Mouse (Mus musculus) hindbrain, embryonic 16.5 days (tissue): Measurements from ENCODE around the gene Xpo5. TPM values are rescaled to one million over a fixed set of nuclear protein-coding genes. Genes with fewer than 3 reads are reported as not detected.

Source experiments
- ATAC-seq: fragments of 200-750 bp; cut with Nextera tagmentation; 2 replicates; pipeline ENCODE4 v1.8.0; 2017; ENCODE audit warnings: moderate TSS enrichment, moderate library complexity
- H3K27ac ChIP-seq: fragments of 300-500 bp; sonication (generic); 2 replicates; pipeline ENCODE4 v1.5.1; 2014; ENCODE audit warnings: low read depth, mild to moderate bottlenecking, control low read depth, low read length, moderate library complexity
- H3K27me3 ChIP-seq: fragments of 300-500 bp; sonication (generic); replicated peaks from 2 replicates; pipeline ENCODE4 v1.6.1; 2014; ENCODE audit warnings: low read length; ENCODE audit not compliant: control insufficient read depth, insufficient read depth
- H3K36me3 ChIP-seq: fragments of 300-500 bp; sonication (generic); 2 replicates; pipeline ENCODE4 v1.6.1; 2014; ENCODE audit warnings: mild to moderate bottlenecking, low read length, moderate library complexity, mixed read lengths; ENCODE audit not compliant: control insufficient read depth, insufficient read depth
- H3K4me1 ChIP-seq: fragments of 300-500 bp; sonication (generic); 2 replicates; pipeline ENCODE4 v1.6.1; 2014; ENCODE audit warnings: low read depth, low read length; ENCODE audit not compliant: control insufficient read depth, insufficient read depth
- H3K4me2 ChIP-seq: fragments of 300-500 bp; sonication (generic); 2 replicates; pipeline ENCODE4 v1.6.1; 2014; ENCODE audit warnings: mild to moderate bottlenecking, low read length, control low read depth, moderate library complexity
- H3K4me3 ChIP-seq: fragments of 300-500 bp; sonication (generic); 2 replicates; pipeline ENCODE4 v1.5.1; 2014; ENCODE audit warnings: mild to moderate bottlenecking, low read length, control low read depth, moderate library complexity
- H3K9ac ChIP-seq: fragments of 300-500 bp; sonication (generic); 2 replicates; pipeline ENCODE4 v1.6.1; 2014; ENCODE audit warnings: low read depth, mild to moderate bottlenecking, control low read depth, low read length, moderate library complexity
- H3K9me3 ChIP-seq: fragments of 300-500 bp; sonication (generic); 2 replicates; pipeline ENCODE4 v1.6.1; 2014; ENCODE audit warnings: mild to moderate bottlenecking, low read length, moderate library complexity; ENCODE audit not compliant: control insufficient read depth
- WGBS: fragments of 180-500 bp; shearing (Covaris S2); extraction: QIAGEN DNeasy Blood & Tissue Kit; methylation state at CpG from one replicate; pipeline ENCODE4 v1.1.7; 2014; 5-methylcytosine and 5-hydroxymethylcytosine counted together
- polyA plus RNA-seq: library from polyadenylated mRNA; unstranded; fragments of >200 nt; fragmentation: Nextera tagmentation; extraction: Ambion mirVana; gene quantifications from 2 replicates; pipeline ENCODE4 v1.2.1, GENCODE M21; 2015

Gene Xpo5
- polyA plus RNA-seq, 1 experiment from 2014 or later: 29.0 TPM

DNA sequence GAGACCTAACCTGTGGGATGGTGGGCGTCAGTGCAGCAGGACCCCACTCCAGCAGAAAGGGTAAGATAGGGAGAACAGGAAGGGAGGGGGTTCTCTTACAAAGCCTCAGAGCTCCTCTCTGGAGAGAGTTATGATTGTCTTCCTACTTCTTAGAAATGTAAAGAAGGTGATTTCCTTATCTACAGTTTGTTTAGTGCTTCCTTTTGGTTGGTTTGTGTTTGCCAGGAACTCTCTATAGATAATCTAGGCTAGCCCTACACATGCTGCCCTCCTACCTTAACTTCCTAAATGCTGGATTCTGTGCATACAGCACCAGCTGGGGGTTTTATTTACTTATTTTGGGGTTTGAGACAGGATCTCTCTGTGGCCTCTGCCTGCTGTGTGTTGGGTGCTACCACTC lies 33.5 kb downstream of the Xpo5 start:
- no peak overlapping the region for H3K4me3 ChIP-seq
- no peaks in the 10 kb centered on the region for H3K9me3 ChIP-seq
- peaks cover 45% of the 10 kb centered on the region for H3K36me3 ChIP-seq
- no peaks in the 10 kb centered on the region for H3K27me3 ChIP-seq
- no peak overlapping the region for H3K4me2 ChIP-seq
- whole genome bisulfite sequencing: 92% methylated on average over 1 of the region's 1 CpGs
- no peaks in the 10 kb centered on the region for H3K4me1 ChIP-seq
- no peak overlapping the region for H3K9ac ChIP-seq
- no peak overlapping the region for H3K27ac ChIP-seq
- no peak for ATAC-seq

DNA sequence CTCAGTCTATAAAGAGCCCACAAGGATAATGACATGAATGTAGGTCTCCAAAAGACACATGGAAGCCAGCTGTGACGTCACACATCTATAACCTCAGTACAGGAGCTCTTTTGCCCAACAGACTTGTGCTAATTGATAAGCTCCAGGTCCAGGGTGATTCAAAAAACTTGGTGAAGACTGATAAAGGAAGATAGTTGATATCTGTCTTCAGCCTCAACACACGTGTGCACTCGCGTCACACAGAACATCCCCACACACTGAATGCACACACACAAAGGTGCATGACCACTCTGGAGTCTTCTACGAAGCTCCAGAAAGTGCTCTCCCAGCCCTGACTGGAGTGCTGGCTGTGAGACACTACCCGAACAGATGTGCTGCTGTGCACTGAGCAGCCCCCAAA lies 34.5 kb downstream of the Xpo5 start:
- WGBS: 91% methylated on average over 6 of the region's 6 CpGs
- ATAC-seq: no peak
- no peak overlapping the region for H3K27ac ChIP-seq
- peaks cover 51% of the 10 kb centered on the region for H3K36me3 ChIP-seq
- H3K9ac ChIP-seq: no peak overlapping the region
- no peaks in the 10 kb centered on the region for H3K9me3 ChIP-seq
- H3K4me1 ChIP-seq: no peaks in the 10 kb centered on the region
- H3K4me2 ChIP-seq: no peak overlapping the region
- H3K27me3 ChIP-seq: no peaks in the 10 kb centered on the region
- H3K4me3 ChIP-seq: no peak overlapping the region

- Histone ChIP-seq H3K36me3 (peaks cover 55% of the 10 kb centered on the region), H3K4me1 (no peaks in the 10 kb centered on the region), H3K27ac (no peak overlapping the region), H3K4me2 (no peak overlapping the region), H3K9ac (no peak overlapping the region), H3K27me3 (no peaks in the 10 kb centered on the region), H3K9me3 (no peaks in the 10 kb centered on the region), H3K4me3 (no peak overlapping the region)
- no peak for ATAC-seq
- WGBS: 82% methylated on average over 5 of the region's 5 CpGs
These were observed 34.9 kb downstream of the Xpo5 start for GRCm38 (mm10) chr17:46237480-46237879.

DNA sequence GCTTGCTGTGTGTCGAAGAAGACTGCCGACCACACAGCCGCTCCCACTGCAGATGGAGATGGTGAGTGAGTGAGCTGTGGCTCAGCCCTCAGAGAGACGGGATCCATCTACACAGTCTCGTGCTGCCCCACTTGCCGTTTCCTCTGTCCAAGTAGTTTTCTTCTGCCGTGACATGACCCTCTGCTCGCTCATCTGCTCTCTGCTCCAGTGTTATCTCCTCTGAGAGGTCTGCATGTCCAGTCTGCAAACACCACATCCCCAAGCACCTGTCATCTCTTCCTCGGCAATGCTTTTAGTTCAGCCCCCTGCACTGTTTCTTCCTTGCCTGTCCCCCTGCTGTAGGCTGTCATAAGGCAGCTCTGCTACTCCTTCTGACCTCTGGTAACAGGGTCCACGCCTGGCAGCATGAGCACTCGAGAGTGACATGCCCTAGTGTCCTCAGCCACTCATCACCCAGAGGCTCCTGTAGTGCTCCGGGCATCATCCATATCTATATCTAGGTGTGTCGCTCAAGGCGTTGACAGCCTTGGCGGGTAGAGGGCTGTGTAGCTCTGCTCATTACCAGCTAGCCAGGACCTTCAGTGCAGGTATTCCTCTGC lies 37.0 kb downstream of the Xpo5 start:
- no peak overlapping the region for H3K9ac ChIP-seq
- WGBS: 96% methylated on average over 15 of the region's 15 CpGs
- H3K9me3 ChIP-seq: no peaks in the 10 kb centered on the region
- H3K27ac ChIP-seq: no peak overlapping the region
- peaks cover 59% of the 10 kb centered on the region for H3K36me3 ChIP-seq
- no peaks in the 10 kb centered on the region for H3K27me3 ChIP-seq
- no peak overlapping the region for H3K4me3 ChIP-seq
- ATAC-seq: no peak
- H3K4me1 ChIP-seq: no peaks in the 10 kb centered on the region
- no peak overlapping the region for H3K4me2 ChIP-seq

DNA sequence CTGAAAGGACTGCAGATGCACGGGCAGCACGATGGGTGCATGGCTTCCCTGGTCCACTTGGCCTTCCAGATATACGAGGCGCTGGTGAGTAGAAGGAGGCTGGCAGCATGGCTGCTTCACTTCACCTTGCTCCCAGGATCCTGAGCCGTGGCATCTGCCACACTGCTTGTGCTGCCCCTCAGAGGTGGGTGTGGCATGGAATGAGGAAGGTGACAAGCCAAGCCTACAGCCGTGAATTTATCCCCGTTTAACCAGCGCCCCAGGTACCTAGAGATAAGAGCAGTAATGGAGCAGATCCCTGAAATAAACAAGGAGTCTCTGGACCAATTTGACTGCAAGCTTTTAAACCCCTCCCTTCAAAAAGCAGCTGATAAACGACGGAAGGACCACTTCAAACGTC lies 38.9 kb downstream of the Xpo5 start:
- Histone ChIP-seq H3K9ac (no peak overlapping the region), H3K27ac (no peak overlapping the region), H3K9me3 (no peaks in the 10 kb centered on the region), H3K4me2 (no peak overlapping the region), H3K4me1 (peaks cover 2% of the 10 kb centered on the region), H3K36me3 (peaks cover 63% of the 10 kb centered on the region), H3K27me3 (no peaks in the 10 kb centered on the region), H3K4me3 (no peak overlapping the region)
- ATAC-seq: no peak
- 81% methylated on average over 11 of the region's 11 CpGs for WGBS

- H3K4me1 ChIP-seq: peaks cover 9% of the 10 kb centered on the region
- WGBS: 87% methylated on average over 13 of the region's 13 CpGs
- H3K27me3 ChIP-seq: no peaks in the 10 kb centered on the region
- no peak overlapping the region for H3K4me2 ChIP-seq
- no peak for ATAC-seq
- H3K27ac ChIP-seq: no peak overlapping the region
- no peaks in the 10 kb centered on the region for H3K9me3 ChIP-seq
- peaks cover 55% of the 10 kb centered on the region for H3K36me3 ChIP-seq
- no peak overlapping the region for H3K4me3 ChIP-seq
- no peak overlapping the region for H3K9ac ChIP-seq
These were observed 39.7 kb downstream of the Xpo5 start for GRCm38 (mm10) chr17:46242274-46242673.

DNA sequence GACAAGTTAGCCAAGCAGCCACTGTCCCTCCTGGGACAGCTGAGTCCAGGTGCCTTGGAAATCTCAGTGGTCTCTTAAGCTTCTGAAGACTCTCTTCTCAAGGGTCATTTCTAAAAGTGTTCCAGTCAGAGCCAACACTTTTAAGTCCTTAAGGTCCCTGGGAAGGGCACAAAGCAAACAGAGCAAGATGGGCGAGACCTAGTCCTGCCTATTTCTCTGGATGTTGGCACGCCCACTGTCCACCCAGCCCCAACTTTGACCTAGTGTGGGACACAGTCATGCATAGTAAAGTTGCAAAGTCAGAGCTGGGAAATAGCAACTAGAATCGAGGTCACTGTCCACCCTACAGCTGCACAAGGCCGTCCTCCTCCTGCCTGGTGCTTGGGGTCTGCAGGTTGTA lies 40.4 kb downstream of the Xpo5 start:
- Histone ChIP-seq H3K27ac (no peak overlapping the region), H3K27me3 (no peaks in the 10 kb centered on the region), H3K36me3 (peaks cover 52% of the 10 kb centered on the region), H3K9me3 (no peaks in the 10 kb centered on the region), H3K4me3 (no peak overlapping the region), H3K9ac (no peak overlapping the region), H3K4me1 (peaks cover 9% of the 10 kb centered on the region), H3K4me2 (no peak overlapping the region)
- no peak for ATAC-seq
- WGBS: 91% methylated on average over 4 of the region's 4 CpGs

GRCm38 (mm10) chr17:46243624-46244023 lies 41.0 kb downstream of the Xpo5 start:
- H3K9me3 ChIP-seq: no peaks in the 10 kb centered on the region
- peaks cover 49% of the 10 kb centered on the region for H3K36me3 ChIP-seq
- H3K4me3 ChIP-seq: no peak overlapping the region
- no peak overlapping the region for H3K27ac ChIP-seq
- no peak overlapping the region for H3K4me2 ChIP-seq
- WGBS: 65% methylated on average over 2 of the region's 2 CpGs
- ATAC-seq: no peak
- H3K27me3 ChIP-seq: no peaks in the 10 kb centered on the region
- no peak overlapping the region for H3K9ac ChIP-seq
- H3K4me1 ChIP-seq: peaks cover 10% of the 10 kb centered on the region

DNA sequence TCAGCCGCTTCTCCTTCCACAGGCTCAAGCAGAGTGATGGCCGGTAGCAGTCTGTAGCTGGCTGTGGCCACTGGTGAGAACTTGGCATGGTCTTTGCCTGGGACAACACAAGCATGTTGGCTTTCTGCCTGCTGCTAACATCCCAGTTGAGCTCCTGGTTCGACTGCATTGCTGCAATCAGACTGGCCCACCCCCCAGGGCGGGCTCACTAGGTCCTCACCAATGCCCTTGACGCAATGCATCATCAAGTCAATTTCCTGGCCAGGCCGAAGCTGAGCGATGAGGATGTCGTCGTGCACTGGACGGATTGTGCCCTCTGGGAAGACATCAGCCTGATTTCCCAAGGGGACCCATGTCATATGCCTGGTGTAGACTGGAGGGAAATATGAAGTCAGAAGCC lies 42.0 kb downstream of the Xpo5 start:
- H3K4me1 ChIP-seq: peaks cover 19% of the 10 kb centered on the region
- no peaks in the 10 kb centered on the region for H3K27me3 ChIP-seq
- no peak overlapping the region for H3K4me3 ChIP-seq
- H3K27ac ChIP-seq: no peak overlapping the region
- no peak overlapping the region for H3K9ac ChIP-seq
- ATAC-seq: no peak
- peaks cover 44% of the 10 kb centered on the region for H3K36me3 ChIP-seq
- 54% methylated on average over 10 of the region's 10 CpGs for WGBS
- no peaks in the 10 kb centered on the region for H3K9me3 ChIP-seq
- no peak overlapping the region for H3K4me2 ChIP-seq
